Mouse (Mus musculus) liver, embryonic 12.5 days (tissue): ENCODE measurements around the gene Dip2c. TPM values are rescaled to one million over a fixed set of nuclear protein-coding genes. Genes with fewer than 3 reads are reported as not detected.

Experiments
- ATAC-seq: fragments of 200-750 bp; cut with Nextera tagmentation; 2 replicates; pipeline ENCODE4 v1.8.0; 2017; ENCODE audit warnings: moderate number of reproducible peaks, mild to moderate bottlenecking, moderate library complexity
- H3K27ac ChIP-seq: fragments of 300-500 bp; sonication (generic); 2 replicates; pipeline ENCODE4 v1.5.1; 2016; ENCODE audit warnings: mild to moderate bottlenecking
- H3K27me3 ChIP-seq: fragments of 300-500 bp; sonication (generic); replicated peaks from 2 replicates; pipeline ENCODE4 v1.6.1; 2016; ENCODE audit warnings: mild to moderate bottlenecking, moderate library complexity
- H3K36me3 ChIP-seq: fragments of 300-500 bp; sonication (generic); 2 replicates; pipeline ENCODE4 v1.6.1; 2016; ENCODE audit warnings: mild to moderate bottlenecking, moderate library complexity
- H3K4me1 ChIP-seq: fragments of 300-500 bp; sonication (generic); 2 replicates; pipeline ENCODE4 v1.6.1; 2016
- H3K4me2 ChIP-seq: fragments of 300-500 bp; sonication (generic); 2 replicates; pipeline ENCODE4 v1.6.1; 2016; ENCODE audit warnings: mild to moderate bottlenecking, moderate library complexity
- H3K4me3 ChIP-seq: fragments of 300-500 bp; sonication (generic); 2 replicates; pipeline ENCODE4 v1.5.1; 2016; ENCODE audit warnings: mild to moderate bottlenecking, moderate library complexity
- H3K9ac ChIP-seq: fragments of 300-500 bp; sonication (generic); 2 replicates; pipeline ENCODE4 v1.6.1; 2016; ENCODE audit warnings: mild to moderate bottlenecking, moderate library complexity
- H3K9me3 ChIP-seq: fragments of 300-500 bp; sonication (generic); replicated peaks from 2 replicates; pipeline ENCODE4 v1.6.1; 2016; ENCODE audit warnings: mild to moderate bottlenecking, moderate library complexity
- WGBS: fragments of 180-500 bp; shearing (Covaris S2); methylation state at CpG from one replicate; pipeline ENCODE4 v1.1.7; 2016; ENCODE audit not compliant: insufficient replicate concordance; 5-methylcytosine and 5-hydroxymethylcytosine counted together
- polyA plus RNA-seq: library from polyadenylated mRNA; unstranded; fragments of >200 nt; fragmentation: Nextera tagmentation; extraction: Ambion mirVana; gene quantifications from 2 replicates; pipeline ENCODE4 v1.2.1, GENCODE M21; 2016

The Dip2c gene
- polyA plus RNA-seq, 1 experiment from 2014 or later = 1.2 TPM

DNA sequence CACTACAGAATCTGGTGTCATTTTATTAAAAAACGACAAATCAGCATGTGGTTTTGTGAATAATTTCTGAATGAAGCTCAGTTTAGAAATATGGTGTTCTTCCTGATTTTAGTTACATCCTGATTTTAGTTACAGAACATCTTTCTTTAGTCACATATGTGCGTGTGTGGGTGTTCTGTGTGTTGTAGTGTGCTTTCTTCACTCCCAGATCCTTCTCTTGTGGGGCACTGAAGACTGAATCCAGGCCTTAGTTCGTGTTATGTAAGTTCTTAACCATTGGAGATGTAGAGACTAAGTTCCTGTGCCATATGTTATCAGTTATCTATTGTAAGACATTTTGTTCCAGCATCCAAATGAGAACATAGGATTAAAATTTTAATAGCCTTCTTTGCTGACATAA is 117.1 kb downstream of the Dip2c start:
- Histone ChIP-seq H3K36me3 (no peaks in the 10 kb centered on the region), H3K27ac (no peak overlapping the region), H3K4me1 (no peaks in the 10 kb centered on the region), H3K4me2 (no peak overlapping the region), H3K27me3 (no peaks in the 10 kb centered on the region), H3K4me3 (no peak overlapping the region), H3K9ac (no peak overlapping the region), H3K9me3 (no peaks in the 10 kb centered on the region)
- 56% methylated on average over 3 of the region's 3 CpGs for WGBS
- no peak for ATAC-seq

DNA sequence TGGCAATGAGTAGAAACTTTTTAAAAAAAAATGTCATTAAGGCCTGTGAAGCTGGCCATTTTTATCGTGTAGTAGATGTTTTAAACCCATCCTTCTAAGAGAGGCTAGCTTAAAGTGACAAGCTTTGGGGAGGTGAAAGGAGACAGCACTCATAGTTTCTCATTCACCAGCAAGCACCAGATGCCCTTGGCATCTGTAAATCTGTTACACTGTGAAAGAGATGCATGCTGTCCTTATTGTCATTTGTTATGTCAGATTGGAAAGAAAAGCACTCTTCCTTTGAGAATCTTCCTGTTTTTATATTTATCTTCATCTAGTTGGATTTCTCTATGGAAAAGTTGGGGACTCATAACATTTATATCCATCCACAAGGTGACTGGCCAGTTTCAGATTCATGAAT is 119.0 kb downstream of the Dip2c start:
- WGBS = 52% methylated on average over 1 of the region's 1 CpGs

DNA sequence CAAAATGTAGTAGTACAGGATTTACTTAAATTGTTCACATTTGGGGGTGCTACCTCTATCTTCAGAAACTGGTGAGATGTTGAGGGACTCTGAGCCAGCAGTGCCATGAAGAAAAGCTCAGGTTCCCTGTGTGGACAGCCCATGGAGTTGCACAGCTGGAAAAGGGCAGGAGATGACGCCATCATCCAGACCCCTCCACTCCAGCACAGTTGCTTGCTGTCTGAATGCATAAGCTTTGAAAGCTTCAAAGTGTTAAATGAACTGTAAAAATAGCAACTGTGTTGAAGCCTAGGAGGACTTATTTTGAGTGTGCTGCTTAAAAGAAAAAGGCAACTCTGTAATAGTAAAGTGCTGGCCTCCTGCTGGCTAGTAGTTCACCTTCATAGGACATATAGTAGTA is 122.5 kb downstream of the Dip2c start:
- no peak overlapping the region for H3K4me3 ChIP-seq
- no peak overlapping the region for H3K27ac ChIP-seq
- no peak overlapping the region for H3K4me2 ChIP-seq
- H3K36me3 ChIP-seq = no peaks in the 10 kb centered on the region
- H3K9me3 ChIP-seq = no peaks in the 10 kb centered on the region
- ATAC-seq = no peak
- H3K27me3 ChIP-seq = no peaks in the 10 kb centered on the region
- no peaks in the 10 kb centered on the region for H3K4me1 ChIP-seq
- 67% methylated on average over 1 of the region's 1 CpGs for WGBS
- no peak overlapping the region for H3K9ac ChIP-seq

More for the DNA sequence above, 119.0 kb downstream of the Dip2c start:
- no peaks in the 10 kb centered on the region for H3K9me3 ChIP-seq
- H3K36me3 ChIP-seq = no peaks in the 10 kb centered on the region
- H3K27me3 ChIP-seq = no peaks in the 10 kb centered on the region
- no peak for ATAC-seq
- H3K9ac ChIP-seq = no peak overlapping the region
- no peak overlapping the region for H3K4me3 ChIP-seq
- no peaks in the 10 kb centered on the region for H3K4me1 ChIP-seq
- no peak overlapping the region for H3K4me2 ChIP-seq
- H3K27ac ChIP-seq = no peak overlapping the region

DNA sequence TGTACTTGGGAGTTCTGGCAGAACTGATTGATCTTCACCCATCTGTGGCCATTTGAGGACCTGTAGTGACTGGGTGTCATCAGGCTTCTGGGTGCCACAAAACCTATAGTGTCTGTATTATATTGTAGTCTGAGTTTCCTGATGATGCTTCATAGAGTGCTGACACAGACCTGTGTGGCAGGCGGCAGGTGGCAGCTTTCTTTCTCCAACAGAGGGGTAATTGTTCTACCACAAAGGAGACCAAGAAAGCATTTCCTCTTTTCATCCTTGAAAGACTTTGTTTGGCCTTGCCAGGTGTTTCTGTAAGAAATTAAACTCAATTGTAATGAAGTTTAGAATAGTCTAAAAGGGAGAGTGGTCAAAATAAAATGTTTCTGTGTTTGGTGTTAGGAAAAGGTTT is 129.1 kb downstream of the Dip2c start:
- no peak for ATAC-seq
- H3K36me3 ChIP-seq = no peaks in the 10 kb centered on the region
- H3K27ac ChIP-seq = no peak overlapping the region
- WGBS = 59% methylated on average over 1 of the region's 1 CpGs
- H3K27me3 ChIP-seq = no peaks in the 10 kb centered on the region
- no peaks in the 10 kb centered on the region for H3K9me3 ChIP-seq
- H3K9ac ChIP-seq = no peak overlapping the region
- no peak overlapping the region for H3K4me2 ChIP-seq
- no peak overlapping the region for H3K4me3 ChIP-seq
- H3K4me1 ChIP-seq = no peaks in the 10 kb centered on the region

DNA sequence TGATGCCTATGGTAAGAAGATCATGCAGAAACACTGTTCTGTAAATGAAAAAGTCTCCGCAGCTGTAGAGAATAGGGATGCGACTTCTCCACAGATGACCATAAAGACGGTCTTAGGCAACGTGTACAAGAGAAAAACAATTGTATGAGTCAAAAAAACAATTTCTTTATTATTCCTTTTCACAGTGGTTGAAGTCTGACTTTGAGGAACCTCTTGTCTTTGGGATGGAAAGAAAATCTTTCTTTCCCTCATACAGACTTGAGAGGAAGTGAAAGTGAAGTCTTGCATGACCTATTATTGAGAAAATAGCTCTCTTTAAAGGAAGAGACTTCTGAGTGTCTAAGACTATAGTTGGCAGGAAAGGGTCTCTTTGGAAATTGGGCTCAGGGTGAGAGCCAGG is 132.7 kb downstream of the Dip2c start:
- Histone ChIP-seq H3K9me3 (no peaks in the 10 kb centered on the region), H3K27ac (no peak overlapping the region), H3K27me3 (no peaks in the 10 kb centered on the region), H3K4me2 (no peak overlapping the region), H3K9ac (no peak overlapping the region), H3K36me3 (no peaks in the 10 kb centered on the region), H3K4me3 (no peak overlapping the region), H3K4me1 (no peaks in the 10 kb centered on the region)
- no peak for ATAC-seq
- 78% methylated on average over 4 of the region's 4 CpGs for WGBS

DNA sequence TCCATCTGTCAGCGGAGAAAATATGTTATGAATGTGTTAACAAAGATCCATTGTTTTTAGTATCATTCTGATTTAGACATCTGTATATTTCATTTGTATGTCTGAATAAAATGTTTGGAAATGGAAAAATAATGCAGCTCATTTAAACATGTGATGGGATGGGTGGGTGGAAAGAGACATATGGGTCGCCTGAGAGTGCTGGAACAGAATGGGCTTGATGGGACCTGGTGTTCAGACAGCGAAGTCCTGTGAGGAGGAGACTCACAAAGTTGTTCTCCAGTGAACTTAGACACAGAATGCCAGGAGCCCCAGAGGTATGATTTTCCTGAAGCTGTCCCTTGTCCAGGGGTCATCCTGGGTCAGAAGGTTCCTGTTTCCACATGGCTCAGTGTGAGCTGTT is 142.1 kb downstream of the Dip2c start:
- H3K36me3 ChIP-seq = no peaks in the 10 kb centered on the region
- no peaks in the 10 kb centered on the region for H3K27me3 ChIP-seq
- ATAC-seq = no peak
- H3K9me3 ChIP-seq = no peaks in the 10 kb centered on the region
- peaks cover 9% of the 10 kb centered on the region for H3K4me1 ChIP-seq
- no peak overlapping the region for H3K9ac ChIP-seq
- no peak overlapping the region for H3K27ac ChIP-seq
- H3K4me3 ChIP-seq = no peak overlapping the region
- 82% methylated on average over 3 of the region's 3 CpGs for WGBS
- H3K4me2 ChIP-seq = no peak overlapping the region

DNA sequence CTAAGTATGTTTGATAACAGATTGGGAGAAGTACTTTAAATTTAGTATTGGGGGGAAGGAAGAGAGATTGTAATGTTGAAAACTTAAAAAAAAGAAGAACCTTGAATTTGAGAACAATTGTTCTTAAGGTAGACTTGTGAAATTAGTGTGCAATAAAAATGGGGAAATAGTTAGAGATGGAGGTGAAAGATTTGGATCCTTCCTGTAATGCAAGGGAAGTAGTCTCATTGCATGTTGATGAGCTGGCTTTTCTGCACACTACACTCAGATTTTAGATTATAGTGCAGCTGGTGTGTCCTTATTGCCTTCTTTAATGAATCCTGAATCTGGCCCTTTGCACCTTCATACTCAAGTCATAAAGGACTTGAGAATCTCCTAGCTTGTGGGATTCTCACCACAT is 142.9 kb downstream of the Dip2c start:
- Histone ChIP-seq H3K9me3 (no peaks in the 10 kb centered on the region), H3K4me1 (peaks cover 13% of the 10 kb centered on the region), H3K27ac (no peak overlapping the region), H3K4me2 (no peak overlapping the region), H3K27me3 (no peaks in the 10 kb centered on the region), H3K9ac (no peak overlapping the region), H3K4me3 (no peak overlapping the region), H3K36me3 (no peaks in the 10 kb centered on the region)
- ATAC-seq = no peak

DNA sequence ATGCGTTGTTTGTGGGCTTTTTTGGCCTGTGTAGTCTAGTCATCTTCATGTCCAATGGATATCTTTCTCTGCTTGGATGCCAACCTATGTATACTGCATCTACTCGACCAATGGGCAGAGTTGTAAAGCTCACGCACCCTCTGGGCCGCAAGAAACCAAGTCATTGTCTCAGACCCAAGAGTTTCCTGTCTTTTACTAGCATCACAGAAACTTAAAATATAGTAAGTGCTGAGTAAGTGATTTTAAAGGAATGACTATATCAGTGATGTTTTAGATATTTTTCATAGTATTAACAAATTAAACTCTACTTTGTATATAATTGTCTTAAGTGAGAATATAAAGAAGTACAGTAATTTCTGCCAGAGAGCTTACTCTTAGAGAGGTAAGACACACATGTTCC is 145.6 kb downstream of the Dip2c start:
- Histone ChIP-seq H3K4me3 (no peak overlapping the region), H3K4me1 (peaks cover 31% of the 10 kb centered on the region), H3K36me3 (no peaks in the 10 kb centered on the region), H3K27ac (no peak overlapping the region), H3K27me3 (no peaks in the 10 kb centered on the region), H3K9me3 (no peaks in the 10 kb centered on the region), H3K4me2 (no peak overlapping the region), H3K9ac (no peak overlapping the region)
- 80% methylated on average over 4 of the region's 4 CpGs for WGBS
- ATAC-seq = no peak

DNA sequence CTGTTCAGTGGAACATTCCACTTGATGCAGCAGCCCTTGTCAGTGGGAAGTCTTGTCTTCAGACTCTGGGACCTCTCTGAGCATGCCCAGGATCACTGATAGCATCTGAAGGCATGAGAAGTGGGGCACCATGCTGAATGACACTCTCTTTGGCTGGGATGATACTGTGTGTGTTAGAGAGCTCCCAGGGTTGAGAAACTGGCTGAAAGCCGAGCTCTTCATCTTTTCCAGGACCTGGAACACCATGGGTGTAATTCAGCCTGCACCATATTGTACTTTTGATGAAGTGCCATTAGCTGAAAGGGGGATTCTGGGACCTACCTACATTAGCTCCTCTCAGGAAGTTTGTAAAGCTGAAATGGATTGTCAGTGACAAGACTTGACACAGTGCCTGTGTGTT is 146.5 kb downstream of the Dip2c start:
- no peak overlapping the region for H3K9ac ChIP-seq
- H3K27ac ChIP-seq = no peak overlapping the region
- no peak overlapping the region for H3K4me2 ChIP-seq
- no peak overlapping the region for H3K4me3 ChIP-seq
- peaks cover 36% of the 10 kb centered on the region for H3K4me1 ChIP-seq
- 52% methylated on average over 1 of the region's 1 CpGs for WGBS
- no peaks in the 10 kb centered on the region for H3K36me3 ChIP-seq
- H3K9me3 ChIP-seq = no peaks in the 10 kb centered on the region
- H3K27me3 ChIP-seq = no peaks in the 10 kb centered on the region
- ATAC-seq = no peak

DNA sequence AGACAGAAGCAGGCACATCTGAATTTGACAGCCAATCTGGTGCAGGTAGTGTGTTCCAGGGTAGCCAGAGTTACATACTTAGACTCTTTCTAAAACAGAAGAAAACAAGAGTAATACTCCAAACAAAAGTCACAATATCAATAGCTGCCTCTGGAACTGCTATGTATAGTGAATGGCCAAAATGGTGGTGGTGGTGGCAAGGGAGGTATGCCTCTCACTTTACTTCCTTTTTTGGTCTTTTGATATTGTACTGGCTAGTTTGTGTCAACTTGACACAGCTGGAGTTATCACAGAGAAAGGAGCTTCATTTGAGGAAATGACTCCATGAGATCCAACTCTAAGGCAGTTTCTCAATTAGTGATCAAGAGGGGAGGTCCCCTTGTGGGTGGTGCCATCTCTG is 148.1 kb downstream of the Dip2c start:
- Histone ChIP-seq H3K36me3 (no peaks in the 10 kb centered on the region), H3K4me3 (no peak overlapping the region), H3K9ac (no peak overlapping the region), H3K9me3 (no peaks in the 10 kb centered on the region), H3K4me1 (peaks cover 36% of the 10 kb centered on the region), H3K27me3 (no peaks in the 10 kb centered on the region), H3K27ac (no peak overlapping the region), H3K4me2 (no peak overlapping the region)
- ATAC-seq = no peak

DNA sequence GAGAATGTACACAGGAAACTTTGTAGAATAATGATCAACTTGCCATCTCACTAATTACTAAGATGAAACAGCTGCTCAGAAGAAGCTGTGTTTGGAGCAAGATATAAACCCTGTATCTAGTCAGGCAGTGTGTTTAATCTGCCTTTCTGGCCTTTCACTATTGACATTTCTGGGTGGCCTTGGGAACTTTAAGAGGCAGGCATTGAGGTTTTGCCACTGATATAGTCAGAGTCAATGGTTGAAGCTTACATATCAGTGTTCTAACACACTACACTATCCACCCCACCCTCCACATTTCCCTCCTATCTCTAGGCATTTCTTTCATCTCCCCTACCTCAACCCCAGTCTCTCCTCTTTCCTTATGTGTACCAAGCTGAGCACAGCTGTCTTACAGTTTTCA is 149.9 kb downstream of the Dip2c start:
- H3K36me3 ChIP-seq = no peaks in the 10 kb centered on the region
- H3K4me3 ChIP-seq = no peak overlapping the region
- H3K9ac ChIP-seq = no peak overlapping the region
- H3K4me1 ChIP-seq = peaks cover 36% of the 10 kb centered on the region
- no peaks in the 10 kb centered on the region for H3K27me3 ChIP-seq
- peak; percentile 93 for ATAC-seq
- H3K4me2 ChIP-seq = peak overlapping the region; percentile 25; the same call in 1 of the 2 replicates
- H3K27ac ChIP-seq = peak overlapping the region; percentile 36; the same call in 1 of the 2 replicates
- no peaks in the 10 kb centered on the region for H3K9me3 ChIP-seq

DNA sequence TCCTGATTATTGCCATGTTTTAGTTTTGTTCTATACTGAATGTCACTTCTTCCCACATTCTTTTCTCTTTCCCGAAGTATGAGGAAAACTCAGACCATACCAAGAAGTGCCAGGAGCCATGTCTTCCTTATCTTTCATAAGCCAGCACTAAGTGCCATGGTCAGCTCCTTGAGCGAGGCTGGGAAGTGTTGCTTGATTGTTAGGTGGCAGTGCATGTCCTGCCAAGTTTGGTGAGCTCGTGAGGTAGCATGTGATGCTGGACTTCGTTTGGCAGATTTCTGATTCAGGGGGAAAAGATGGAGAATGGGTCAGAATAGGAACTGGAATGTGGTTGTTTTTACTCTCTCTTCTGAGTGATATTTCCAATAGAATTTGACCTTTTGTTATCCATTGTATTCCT is 150.5 kb downstream of the Dip2c start:
- Histone ChIP-seq H3K27me3 (no peaks in the 10 kb centered on the region), H3K36me3 (no peaks in the 10 kb centered on the region), H3K9ac (no peak overlapping the region), H3K27ac (0 out of 2 replicates have a peak overlapping the region, but pooled peaks have one; percentile 22), H3K4me3 (no peak overlapping the region), H3K4me2 (peak overlapping the region; percentile 25; the same call in 1 of the 2 replicates), H3K4me1 (peaks cover 36% of the 10 kb centered on the region), H3K9me3 (no peaks in the 10 kb centered on the region)
- ATAC-seq = no peak
- 49% methylated on average over 4 of the region's 4 CpGs for whole genome bisulfite sequencing

DNA sequence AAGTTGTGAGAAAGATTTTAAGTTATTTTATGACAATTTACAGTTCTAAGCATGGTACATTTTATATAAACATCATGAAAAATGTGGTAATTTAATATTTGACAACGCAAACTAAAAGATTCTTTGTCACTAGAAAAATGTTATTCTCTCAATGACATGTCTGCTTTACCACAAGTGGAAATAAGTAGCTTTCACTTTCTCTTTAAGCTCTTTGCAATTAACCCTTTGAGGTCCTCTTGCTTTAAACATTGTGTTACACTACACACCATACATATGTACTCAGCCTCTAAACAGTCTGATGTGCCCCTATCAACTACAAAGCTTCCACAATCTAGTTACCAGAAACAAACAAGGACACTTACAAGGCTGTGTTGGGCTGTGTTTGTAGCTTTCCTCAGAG is 153.6 kb downstream of the Dip2c start:
- Histone ChIP-seq H3K27me3 (no peaks in the 10 kb centered on the region), H3K27ac (no peak overlapping the region), H3K4me3 (no peak overlapping the region), H3K4me1 (peaks cover 21% of the 10 kb centered on the region), H3K9ac (no peak overlapping the region), H3K36me3 (no peaks in the 10 kb centered on the region), H3K4me2 (no peak overlapping the region), H3K9me3 (no peaks in the 10 kb centered on the region)
- ATAC-seq = no peak
- WGBS = 83% methylated on average over 1 of the region's 1 CpGs
